Mouse (Mus musculus): ENCODE measurements around the gene Dusp1. TPM values are rescaled to one million over a fixed set of nuclear protein-coding genes. Genes with fewer than 3 reads are reported as not detected.

Gene Dusp1
- polyA plus RNA-seq, 1 experiment from 2014 or later = 27.1 TPM

GRCm38 (mm10) chr17:26593199-26593598 lies 31.3 kb upstream of the Dusp1 start:
- Histone ChIP-seq H3K9me3 (ENCODE audit: control insufficient read depth, low read length) (no peaks in the 10 kb centered on the region), H3K4me3 (ENCODE audit: low read length) (no peak overlapping the region), H3K36me3 (ENCODE audit: control insufficient read depth, insufficient read depth, low read length) (no peaks in the 10 kb centered on the region), H3K9ac (ENCODE audit: low read depth, low read length) (no peak overlapping the region), H3K27ac (ENCODE audit: low read depth, low read length) (no peak overlapping the region), H3K27me3 (replicated peaks; ENCODE audit: control insufficient read depth, insufficient read depth, low read length) (no peaks in the 10 kb centered on the region), H3K4me2 (ENCODE audit: low read length) (no peak overlapping the region), H3K4me1 (ENCODE audit: control insufficient read depth, insufficient read depth, low read depth, low read length) (peaks cover 19% of the 10 kb centered on the region)
- ATAC-seq = no peak
- 94% methylated on average over 5 of the region's 5 CpGs for WGBS

- H3K9ac ChIP-seq (ENCODE audit: low read depth, low read length) = no peak overlapping the region
- H3K4me2 ChIP-seq (ENCODE audit: low read length) = no peak overlapping the region
- H3K27ac ChIP-seq (ENCODE audit: low read depth, low read length) = no peak overlapping the region
- 89% methylated on average over 3 of the region's 4 CpGs for WGBS
- H3K36me3 ChIP-seq (ENCODE audit: control insufficient read depth, insufficient read depth, low read length) = no peaks in the 10 kb centered on the region; the same call in 1 of the 2 replicates
- H3K27me3 ChIP-seq (replicated peaks; ENCODE audit: control insufficient read depth, insufficient read depth, low read length) = no peaks in the 10 kb centered on the region
- peaks cover 19% of the 10 kb centered on the region for H3K4me1 ChIP-seq (ENCODE audit: control insufficient read depth, insufficient read depth, low read depth, low read length)
- H3K4me3 ChIP-seq (ENCODE audit: low read length) = no peak overlapping the region
- no peaks in the 10 kb centered on the region for H3K9me3 ChIP-seq (ENCODE audit: control insufficient read depth, low read length)
- ATAC-seq = no peak
Measured at GRCm38 (mm10) chr17:26592510-26592909, 30.6 kb upstream of the Dusp1 start.

- 90% methylated on average over 12 of the region's 12 CpGs for WGBS
- H3K4me3 ChIP-seq (ENCODE audit: low read length) = no peak overlapping the region
- H3K27me3 ChIP-seq (replicated peaks; ENCODE audit: control insufficient read depth, insufficient read depth, low read length) = no peaks in the 10 kb centered on the region
- H3K9ac ChIP-seq (ENCODE audit: low read depth, low read length) = no peak overlapping the region
- peaks cover 18% of the 10 kb centered on the region for H3K4me1 ChIP-seq (ENCODE audit: control insufficient read depth, insufficient read depth, low read depth, low read length)
- H3K36me3 ChIP-seq (ENCODE audit: control insufficient read depth, insufficient read depth, low read length) = no peaks in the 10 kb centered on the region; the same call in 1 of the 2 replicates
- no peak overlapping the region for H3K27ac ChIP-seq (ENCODE audit: low read depth, low read length)
- no peaks in the 10 kb centered on the region for H3K9me3 ChIP-seq (ENCODE audit: control insufficient read depth, low read length)
- no peak for ATAC-seq
- H3K4me2 ChIP-seq (ENCODE audit: low read length) = no peak overlapping the region
Measured at GRCm38 (mm10) chr17:26587961-26588487, 26.1 kb upstream of the Dusp1 start.

GRCm38 (mm10) chr17:26584558-26585136 lies 22.7 kb upstream of the Dusp1 start:
- Histone ChIP-seq H3K4me1 (ENCODE audit: control insufficient read depth, insufficient read depth, low read depth, low read length) (peaks cover 23% of the 10 kb centered on the region), H3K9me3 (ENCODE audit: control insufficient read depth, low read length) (no peaks in the 10 kb centered on the region), H3K9ac (ENCODE audit: low read depth, low read length) (no peak overlapping the region), H3K4me2 (ENCODE audit: low read length) (0 out of 2 replicates have a peak overlapping the region, but pooled peaks have one; percentile 5), H3K36me3 (ENCODE audit: control insufficient read depth, insufficient read depth, low read length) (no peaks in the 10 kb centered on the region; the same call in 1 of the 2 replicates), H3K27ac (ENCODE audit: low read depth, low read length) (peak overlapping the region; percentile 55), H3K27me3 (replicated peaks; ENCODE audit: control insufficient read depth, insufficient read depth, low read length) (no peaks in the 10 kb centered on the region), H3K4me3 (ENCODE audit: low read length) (no peak overlapping the region)
- 42% methylated on average over 15 of the region's 15 CpGs for WGBS
- ATAC-seq = peak; percentile 81

GRCm38 (mm10) chr17:26584063-26584462 lies 22.1 kb upstream of the Dusp1 start:
- no peak for ATAC-seq
- H3K27me3 ChIP-seq (replicated peaks; ENCODE audit: control insufficient read depth, insufficient read depth, low read length) = no peaks in the 10 kb centered on the region
- H3K9ac ChIP-seq (ENCODE audit: low read depth, low read length) = no peak overlapping the region
- peak overlapping the region; percentile 55 for H3K27ac ChIP-seq (ENCODE audit: low read depth, low read length)
- H3K4me3 ChIP-seq (ENCODE audit: low read length) = no peak overlapping the region
- H3K36me3 ChIP-seq (ENCODE audit: control insufficient read depth, insufficient read depth, low read length) = no peaks in the 10 kb centered on the region; the same call in 1 of the 2 replicates
- no peak overlapping the region for H3K4me2 ChIP-seq (ENCODE audit: low read length)
- H3K9me3 ChIP-seq (ENCODE audit: control insufficient read depth, low read length) = no peaks in the 10 kb centered on the region
- WGBS = 82% methylated on average over 4 of the region's 4 CpGs
- peaks cover 23% of the 10 kb centered on the region for H3K4me1 ChIP-seq (ENCODE audit: control insufficient read depth, insufficient read depth, low read depth, low read length)

GRCm38 (mm10) chr17:26583606-26584005 lies 21.7 kb upstream of the Dusp1 start:
- no peaks in the 10 kb centered on the region for H3K9me3 ChIP-seq (ENCODE audit: control insufficient read depth, low read length)
- 0 out of 2 replicates have a peak overlapping the region, but pooled peaks have one; percentile 17 for H3K27ac ChIP-seq (ENCODE audit: low read depth, low read length)
- peaks cover 23% of the 10 kb centered on the region for H3K4me1 ChIP-seq (ENCODE audit: control insufficient read depth, insufficient read depth, low read depth, low read length)
- no peak overlapping the region for H3K9ac ChIP-seq (ENCODE audit: low read depth, low read length)
- ATAC-seq = no peak
- no peaks in the 10 kb centered on the region for H3K27me3 ChIP-seq (replicated peaks; ENCODE audit: control insufficient read depth, insufficient read depth, low read length)
- WGBS = 89% methylated on average over 6 of the region's 6 CpGs
- H3K36me3 ChIP-seq (ENCODE audit: control insufficient read depth, insufficient read depth, low read length) = no peaks in the 10 kb centered on the region; the same call in 1 of the 2 replicates
- H3K4me2 ChIP-seq (ENCODE audit: low read length) = no peak overlapping the region
- no peak overlapping the region for H3K4me3 ChIP-seq (ENCODE audit: low read length)

GRCm38 (mm10) chr17:26583056-26583455 lies 21.1 kb upstream of the Dusp1 start:
- H3K4me1 ChIP-seq (ENCODE audit: control insufficient read depth, insufficient read depth, low read depth, low read length) = peaks cover 23% of the 10 kb centered on the region
- H3K27ac ChIP-seq (ENCODE audit: low read depth, low read length) = no peak overlapping the region
- H3K4me2 ChIP-seq (ENCODE audit: low read length) = no peak overlapping the region
- H3K36me3 ChIP-seq (ENCODE audit: control insufficient read depth, insufficient read depth, low read length) = no peaks in the 10 kb centered on the region; the same call in 1 of the 2 replicates
- no peaks in the 10 kb centered on the region for H3K27me3 ChIP-seq (replicated peaks; ENCODE audit: control insufficient read depth, insufficient read depth, low read length)
- H3K4me3 ChIP-seq (ENCODE audit: low read length) = no peak overlapping the region
- 92% methylated on average over 7 of the region's 9 CpGs for WGBS
- H3K9ac ChIP-seq (ENCODE audit: low read depth, low read length) = no peak overlapping the region
- H3K9me3 ChIP-seq (ENCODE audit: control insufficient read depth, low read length) = no peaks in the 10 kb centered on the region
- ATAC-seq = no peak

- no peaks in the 10 kb centered on the region for H3K27me3 ChIP-seq (replicated peaks; ENCODE audit: control insufficient read depth, insufficient read depth, low read length)
- no peak overlapping the region for H3K4me3 ChIP-seq (ENCODE audit: low read length)
- H3K36me3 ChIP-seq (ENCODE audit: control insufficient read depth, insufficient read depth, low read length) = no peaks in the 10 kb centered on the region; the same call in 1 of the 2 replicates
- WGBS = 69% methylated on average over 5 of the region's 5 CpGs
- H3K4me1 ChIP-seq (ENCODE audit: control insufficient read depth, insufficient read depth, low read depth, low read length) = peaks cover 23% of the 10 kb centered on the region
- no peak overlapping the region for H3K9ac ChIP-seq (ENCODE audit: low read depth, low read length)
- ATAC-seq = peak; percentile 44; the same call in 1 of the 2 replicates
- no peak overlapping the region for H3K4me2 ChIP-seq (ENCODE audit: low read length)
- no peaks in the 10 kb centered on the region for H3K9me3 ChIP-seq (ENCODE audit: control insufficient read depth, low read length)
- H3K27ac ChIP-seq (ENCODE audit: low read depth, low read length) = no peak overlapping the region
Measured at GRCm38 (mm10) chr17:26582297-26582696, 20.4 kb upstream of the Dusp1 start.

GRCm38 (mm10) chr17:26580873-26581401 lies 19.0 kb upstream of the Dusp1 start:
- no peak overlapping the region for H3K9ac ChIP-seq (ENCODE audit: low read depth, low read length)
- H3K4me2 ChIP-seq (ENCODE audit: low read length) = no peak overlapping the region
- no peak overlapping the region for H3K4me3 ChIP-seq (ENCODE audit: low read length)
- no peak for ATAC-seq
- peaks cover 23% of the 10 kb centered on the region for H3K4me1 ChIP-seq (ENCODE audit: control insufficient read depth, insufficient read depth, low read depth, low read length)
- no peak overlapping the region for H3K27ac ChIP-seq (ENCODE audit: low read depth, low read length)
- H3K36me3 ChIP-seq (ENCODE audit: control insufficient read depth, insufficient read depth, low read length) = no peaks in the 10 kb centered on the region; the same call in 1 of the 2 replicates
- no peaks in the 10 kb centered on the region for H3K9me3 ChIP-seq (ENCODE audit: control insufficient read depth, low read length)
- H3K27me3 ChIP-seq (replicated peaks; ENCODE audit: control insufficient read depth, insufficient read depth, low read length) = no peaks in the 10 kb centered on the region
- 91% methylated on average over 3 of the region's 3 CpGs for WGBS
